ENCODE assay signal across 15 mouse cellular contexts in the genomic region with DNA sequence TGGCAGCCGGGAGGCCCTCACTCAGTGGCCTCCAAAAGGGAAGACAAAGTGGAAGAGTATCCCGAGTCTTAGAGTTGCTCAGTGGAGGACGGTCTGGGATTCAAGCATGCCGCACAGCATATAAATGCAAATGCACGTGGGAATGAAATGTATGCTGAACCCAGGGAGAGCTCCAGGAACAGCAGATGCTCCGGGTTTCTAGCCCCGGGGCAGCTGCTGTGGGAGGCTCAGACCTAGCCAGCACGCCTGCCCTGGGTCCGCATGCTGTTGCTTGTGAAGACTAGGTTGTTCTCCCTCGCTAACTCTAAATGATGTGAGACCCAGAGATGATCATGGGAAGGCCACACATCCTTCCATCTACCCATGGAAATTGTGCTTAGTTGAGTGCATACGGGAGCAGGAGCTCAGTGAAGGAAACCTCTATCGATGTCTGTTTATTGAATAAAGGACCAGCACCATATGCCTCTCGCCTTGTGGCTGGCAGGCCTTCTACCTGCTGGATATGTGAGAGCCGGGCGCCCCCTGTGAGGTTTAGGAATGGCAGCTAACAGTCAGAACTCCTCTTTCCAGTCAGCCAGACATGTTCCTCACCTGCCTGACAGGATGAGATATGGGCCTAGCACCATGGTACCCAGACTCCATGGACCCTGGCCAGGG.
DNase-seq lines count a peak whose midpoint lies in the region; ATAC-seq and TF ChIP-seq lines count a peak whose summit lies in the region.
"Had no signal": no experiment of that assay in that cellular context is flagged by ENCODE, and none has a peak within 500 bp of the region (broad histone marks: within the 10 kb centered on the region; RNA-seq: fewer than 3 reads in every experiment).

No protein-coding gene starts in this region.

- WGBS in forebrain, embryonic 16.5 days: 62% methylated on average over 15 of the region's 15 CpGs

- H3K36me3 ChIP-seq in forebrain, embryonic 16.5 days (ENCODE audit: control insufficient read depth, insufficient read depth): peaks cover 11% of the 10 kb centered on the region

- TF ChIP-seq POLR2A in brain, embryonic 14.5 days (IDR thresholded peaks at IDR 0.05; ENCODE audit: borderline replicate concordance, extremely low read depth, insufficient read depth, insufficient read length, poor library complexity, severe bottlenecking): no peak

- H3K9ac ChIP-seq in forebrain, embryonic 16.5 days (replicated peaks; ENCODE audit: low read depth, low read length): no peak overlapping the region
- H3K9ac ChIP-seq: embryonic facial prominence, embryonic 13.5 days; intestine, embryonic 15.5 days; limb, embryonic 12.5 days had no signal

- H3K27me3 ChIP-seq in forebrain, embryonic 16.5 days (replicated peaks; ENCODE audit: control insufficient read depth, insufficient read depth, low read length): no peaks in the 10 kb centered on the region
- H3K27me3 ChIP-seq: embryonic facial prominence, embryonic 13.5 days; intestine, embryonic 15.5 days; limb, embryonic 12.5 days; Patski had no signal

- peak; percentile 25 to 35 for DNase-seq in layer of hippocampus, postnatal 10 days (ENCODE audit: low spot score in 2 of 2)
- no peak for DNase-seq in layer of hippocampus, postnatal 25 days (ENCODE audit: extremely low spot score in 1 of 2, low spot score in 1 of 2)
- peak; percentile 61 for DNase-seq in brain, embryonic 14.5 days (ENCODE audit: low read depth)
- peak; percentile 67 for DNase-seq in cerebellum, adult 11-12 months
- DNase-seq: heart, adult 11 months; kidney, postnatal 25 days; lung, adult 18-20 months had no signal

- H3K4me2 ChIP-seq in forebrain, embryonic 16.5 days (ENCODE audit: low read length): no peak overlapping the region
- H3K4me2 ChIP-seq: embryonic facial prominence, embryonic 13.5 days; intestine, embryonic 15.5 days; limb, embryonic 12.5 days had no signal

- H3K4me1 ChIP-seq in forebrain, embryonic 16.5 days (replicated peaks; ENCODE audit: control insufficient read depth, insufficient read depth, low read length): peaks cover 11% of the 10 kb centered on the region
- H3K4me1 ChIP-seq: embryonic facial prominence, embryonic 13.5 days; intestine, embryonic 15.5 days; limb, embryonic 12.5 days had no signal

- TF ChIP-seq CTCF in brain, embryonic 14.5 days (IDR thresholded peaks at IDR 0.05; ENCODE audit: borderline replicate concordance, extremely low read depth, insufficient read depth, insufficient read length): no peak

- no peak overlapping the region for H3K4me3 ChIP-seq in forebrain, embryonic 16.5 days (replicated peaks; ENCODE audit: low read length)
- H3K4me3 ChIP-seq: embryonic facial prominence, embryonic 13.5 days; intestine, embryonic 15.5 days; limb, embryonic 12.5 days had no signal

- no peaks in the 10 kb centered on the region for H3K9me3 ChIP-seq in forebrain, embryonic 16.5 days (ENCODE audit: control insufficient read depth, low read length)
- H3K9me3 ChIP-seq: embryonic facial prominence, embryonic 13.5 days; intestine, embryonic 15.5 days; limb, embryonic 12.5 days had no signal

- H3K27ac ChIP-seq in forebrain, embryonic 16.5 days (ENCODE audit: low read length): peak overlapping the region; percentile 23
- H3K27ac ChIP-seq: embryonic facial prominence, embryonic 13.5 days; intestine, embryonic 15.5 days; limb, embryonic 12.5 days; macrophage had no signal

- peak; percentile 48 for ATAC-seq in forebrain, embryonic 16.5 days
- no peak for ATAC-seq in erythroblast, adult 5-6 weeks (replicated peaks; ENCODE audit: low FRiP score, poor library complexity, severe bottlenecking)
- no peak for ATAC-seq in megakaryocyte-erythroid progenitor cell, adult 5-6 weeks (replicated peaks; ENCODE audit: low FRiP score, low TSS enrichment, poor library complexity, severe bottlenecking)
- ATAC-seq: intestine, embryonic 15.5 days; Patski had no signal

Comparison
In these comparisons a context has a peak if more than half of its experiments do, and no peak if none do; other contexts are left out.
1. DNase-seq: peak in layer of hippocampus, postnatal 10 days (2 of 2), brain, embryonic 14.5 days (single experiment) and cerebellum, adult 11-12 months (single experiment); none in layer of hippocampus, postnatal 25 days (0 of 2).